Mouse (Mus musculus) embryonic stem cell, embryonic (primary cell): Measurements from ENCODE around the gene Gm6902.
"Not testable (repeated sequence)": the region's sequence is repeated elsewhere in the genome, so short reads cannot be mapped to it uniquely, and the experiment has no call there.

ENCODE experiments used
- CTCF ChIA-PET, 4 experiments: fragments of 300-600 bp in 2 of 4; fragments of 350-600 bp in 2 of 4; sonication (Branson Sonifier 250); formaldehyde crosslinking; loops; one replicate each; lab custom pipeline; 2022; ENCODE audit warnings: inconsistent platforms in 2 of 4; lab: Charles Lee
- POLR2A ChIA-PET, 4 experiments: fragments of 300-600 bp in 2 of 4; fragments of 350-600 bp in 2 of 4; sonication (Branson Sonifier 250); formaldehyde crosslinking; loops; one replicate each; lab custom pipeline; 2022; ENCODE audit warnings: antibody characterized with exemption in 4 of 4, inconsistent platforms in 1 of 4; lab: Charles Lee

Gene Gm6902

DNA sequence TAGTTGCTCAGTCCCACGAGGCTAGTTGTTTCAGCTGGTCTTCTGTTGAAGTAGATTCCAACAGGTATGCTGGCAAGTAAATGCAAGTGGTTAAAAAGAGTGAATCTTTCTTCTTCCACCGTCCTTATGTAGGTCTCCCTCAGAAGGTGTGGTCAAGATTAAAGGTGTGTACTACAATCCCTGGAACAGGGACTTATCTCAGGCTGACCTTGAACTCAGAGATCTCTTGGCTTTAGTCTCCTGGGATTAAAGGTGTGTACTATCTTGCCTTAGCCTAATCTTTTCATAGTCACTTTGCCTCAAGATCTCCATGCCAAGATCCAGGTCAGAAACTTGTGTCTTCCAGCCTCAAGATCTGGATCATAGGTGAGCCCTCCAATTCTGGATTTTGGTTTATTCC is at the start of gene Gm6902:
Gm6902 (minus strand) TSS at position 101 of the 400 bp plus-strand sequence.
- CTCF ChIA-PET, POLR2A ChIA-PET: not testable (repeated sequence)

DNA sequence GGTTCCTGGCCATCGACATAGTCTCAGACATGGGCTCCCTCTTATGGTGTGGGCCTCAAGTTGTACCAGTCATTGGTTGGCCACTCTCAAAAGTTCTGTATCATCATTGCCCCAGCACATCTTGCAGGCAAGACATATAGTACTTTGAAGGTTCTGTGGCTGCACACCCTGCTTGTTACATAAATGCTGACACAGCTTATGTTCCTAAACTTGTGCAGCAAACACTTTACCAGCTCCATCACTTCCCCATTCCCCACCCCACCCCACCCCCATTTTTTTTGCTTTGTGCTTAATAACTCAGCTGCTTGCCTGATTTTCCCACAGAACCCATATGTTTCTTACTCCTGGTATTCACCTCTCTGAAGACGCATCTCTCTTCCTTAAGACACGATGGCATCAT is 22.2 kb upstream of the Gm6902 start, which contains the start of gene Nlrp4e:
Nlrp4e (plus strand) TSS at position 301 of the 400 bp plus-strand sequence.
- CTCF ChIA-PET, POLR2A ChIA-PET: not testable (repeated sequence)

DNA sequence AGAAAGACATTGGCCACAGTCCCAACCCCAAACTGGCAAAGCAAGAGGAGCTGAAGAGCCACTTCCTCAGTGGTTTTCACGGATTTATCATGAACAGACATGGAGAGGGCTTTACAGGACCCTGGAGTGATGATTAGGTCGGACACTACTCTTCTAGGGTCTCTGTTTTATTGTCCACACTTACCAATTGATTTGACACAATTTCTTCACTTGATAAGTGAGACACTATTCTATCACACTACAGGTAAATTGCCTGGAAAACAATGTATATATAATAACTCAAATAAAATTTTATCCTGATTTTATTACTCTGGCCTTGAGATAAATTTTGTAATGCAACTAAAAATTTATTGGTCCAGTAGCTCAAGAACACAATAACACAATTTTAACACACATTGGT is 27.1 kb downstream of the Gm6902 start, which contains the start of gene Vmn1r166:
Vmn1r166 (minus strand) TSS at position 101 of the 400 bp plus-strand sequence.
- POLR2A ChIA-PET, CTCF ChIA-PET: not testable (repeated sequence)
